Mouse (Mus musculus): ENCODE data around the gene Oas1c. TPM values are rescaled to one million over a fixed set of nuclear protein-coding genes. Genes with fewer than 3 reads are reported as not detected.

Oas1c gene
- polyA plus RNA-seq, 1 experiment from 2014 or later: 0.41 TPM

GRCm38 (mm10) chr5:120833335-120834280 lies 21.3 kb upstream of the Oas1c start:
- DNase-seq (ENCODE audit: low spot score): no peak
- Histone ChIP-seq H3K27me3 (ENCODE audit: control insufficient read depth, insufficient read depth, low read length) (peaks cover 4% of the 10 kb centered on the region), H3K27ac (replicated peaks; ENCODE audit: low read depth, low read length) (no peak overlapping the region), H3K9ac (ENCODE audit: low read length) (no peak overlapping the region), H3K4me3 (ENCODE audit: low read depth, low read length) (no peak overlapping the region), H3K9me3 (ENCODE audit: control insufficient read depth, low read length) (no peaks in the 10 kb centered on the region), H3K4me2 (ENCODE audit: low read depth, severe bottlenecking) (no peak overlapping the region), H3K36me3 (ENCODE audit: control insufficient read depth, insufficient read depth, low read length) (no peaks in the 10 kb centered on the region), H3K4me1 (ENCODE audit: control insufficient read depth, insufficient read depth, low read length) (no peaks in the 10 kb centered on the region)
- ATAC-seq (ENCODE audit: insufficient number of reproducible peaks, low FRiP score, low TSS enrichment, low read depth): no peak
- WGBS: 13% methylated on average over 17 of the region's 17 CpGs

- Histone ChIP-seq H3K27ac (replicated peaks; ENCODE audit: low read depth, low read length) (no peak overlapping the region), H3K9me3 (ENCODE audit: control insufficient read depth, low read length) (no peaks in the 10 kb centered on the region), H3K4me1 (ENCODE audit: control insufficient read depth, insufficient read depth, low read length) (no peaks in the 10 kb centered on the region), H3K4me3 (ENCODE audit: low read depth, low read length) (no peak overlapping the region), H3K27me3 (ENCODE audit: control insufficient read depth, insufficient read depth, low read length) (peaks cover 4% of the 10 kb centered on the region), H3K9ac (ENCODE audit: low read length) (no peak overlapping the region), H3K36me3 (ENCODE audit: control insufficient read depth, insufficient read depth, low read length) (no peaks in the 10 kb centered on the region), H3K4me2 (ENCODE audit: low read depth, severe bottlenecking) (no peak overlapping the region)
- WGBS: 83% methylated on average over 4 of the region's 4 CpGs
- ATAC-seq (ENCODE audit: insufficient number of reproducible peaks, low FRiP score, low TSS enrichment, low read depth) (no peak), DNase-seq (ENCODE audit: low spot score) (no peak)
Measured at GRCm38 (mm10) chr5:120831031-120831430, 18.7 kb upstream of the Oas1c start.

GRCm38 (mm10) chr5:120818999-120819398 lies 6.7 kb upstream of the Oas1c start:
- H3K4me2 ChIP-seq (ENCODE audit: low read depth, severe bottlenecking): no peak overlapping the region
- H3K9me3 ChIP-seq (ENCODE audit: control insufficient read depth, low read length): no peaks in the 10 kb centered on the region
- DNase-seq (ENCODE audit: low spot score): no peak
- no peaks in the 10 kb centered on the region for H3K36me3 ChIP-seq (ENCODE audit: control insufficient read depth, insufficient read depth, low read length)
- no peak for ATAC-seq (ENCODE audit: insufficient number of reproducible peaks, low FRiP score, low TSS enrichment, low read depth)
- H3K4me3 ChIP-seq (ENCODE audit: low read depth, low read length): no peak overlapping the region
- no peaks in the 10 kb centered on the region for H3K27me3 ChIP-seq (ENCODE audit: control insufficient read depth, insufficient read depth, low read length)
- no peak overlapping the region for H3K9ac ChIP-seq (ENCODE audit: low read length)
- H3K4me1 ChIP-seq (ENCODE audit: control insufficient read depth, insufficient read depth, low read length): no peaks in the 10 kb centered on the region
- H3K27ac ChIP-seq (replicated peaks; ENCODE audit: low read depth, low read length): no peak overlapping the region

DNA sequence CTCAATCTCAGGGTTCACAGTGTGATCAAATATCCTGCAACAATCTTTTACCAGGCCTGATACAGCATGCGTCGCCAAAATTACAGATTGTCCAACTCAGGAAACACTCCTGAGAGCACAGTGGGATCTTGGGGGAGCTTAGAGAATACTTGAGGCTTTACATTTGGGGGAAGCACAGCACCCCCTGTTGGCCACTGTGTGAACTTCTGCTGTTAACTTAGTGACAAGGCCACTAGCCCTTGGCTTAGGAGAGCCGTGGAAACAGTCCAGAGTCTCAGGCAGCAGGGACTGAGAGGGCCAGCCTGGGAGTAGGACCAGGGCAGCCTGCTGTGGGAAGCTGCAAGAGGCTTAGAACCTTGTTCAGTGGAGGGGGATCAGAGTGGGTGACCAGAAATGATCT lies 3.6 kb upstream of the Oas1c start:
- WGBS: 61% methylated on average over 3 of the region's 3 CpGs
- ATAC-seq (ENCODE audit: insufficient number of reproducible peaks, low FRiP score, low TSS enrichment, low read depth): no peak
- 0 out of 2 replicates have a peak, but pooled peaks cover 3% of the 10 kb centered on the region for H3K4me1 ChIP-seq (ENCODE audit: control insufficient read depth, insufficient read depth, low read length)
- H3K9me3 ChIP-seq (ENCODE audit: control insufficient read depth, low read length): no peaks in the 10 kb centered on the region
- no peaks in the 10 kb centered on the region for H3K36me3 ChIP-seq (ENCODE audit: control insufficient read depth, insufficient read depth, low read length)
- H3K4me3 ChIP-seq (ENCODE audit: low read depth, low read length): no peak overlapping the region
- no peaks in the 10 kb centered on the region for H3K27me3 ChIP-seq (ENCODE audit: control insufficient read depth, insufficient read depth, low read length)
- peak; percentile 46 for DNase-seq (ENCODE audit: low spot score)
- no peak overlapping the region for H3K9ac ChIP-seq (ENCODE audit: low read length)
- H3K27ac ChIP-seq (replicated peaks; ENCODE audit: low read depth, low read length): no peak overlapping the region
- no peak overlapping the region for H3K4me2 ChIP-seq (ENCODE audit: low read depth, severe bottlenecking)

GRCm38 (mm10) chr5:120813023-120813422 lies 709 bp upstream of the Oas1c start:
- H3K9ac ChIP-seq (ENCODE audit: low read length): no peak overlapping the region
- no peak overlapping the region; the same call in 1 of the 2 replicates for H3K4me2 ChIP-seq (ENCODE audit: low read depth, severe bottlenecking)
- no peak for ATAC-seq (ENCODE audit: insufficient number of reproducible peaks, low FRiP score, low TSS enrichment, low read depth)

GRCm38 (mm10) chr5:120809171-120809570 lies 3.1 kb downstream of the Oas1c start:
- Histone ChIP-seq H3K4me1 (ENCODE audit: control insufficient read depth, insufficient read depth, low read length) (0 out of 2 replicates have a peak, but pooled peaks cover 3% of the 10 kb centered on the region), H3K9me3 (ENCODE audit: control insufficient read depth, low read length) (no peaks in the 10 kb centered on the region), H3K36me3 (ENCODE audit: control insufficient read depth, insufficient read depth, low read length) (no peaks in the 10 kb centered on the region), H3K4me2 (ENCODE audit: low read depth, severe bottlenecking) (no peak overlapping the region), H3K9ac (ENCODE audit: low read length) (no peak overlapping the region), H3K27ac (replicated peaks; ENCODE audit: low read depth, low read length) (no peak overlapping the region), H3K27me3 (ENCODE audit: control insufficient read depth, insufficient read depth, low read length) (no peaks in the 10 kb centered on the region), H3K4me3 (ENCODE audit: low read depth, low read length) (no peak overlapping the region)
- DNase-seq (ENCODE audit: low spot score) (no peak), ATAC-seq (ENCODE audit: insufficient number of reproducible peaks, low FRiP score, low TSS enrichment, low read depth) (no peak)
- WGBS: 43% methylated on average over 6 of the region's 6 CpGs

More at GRCm38 (mm10) chr5:120813023-120813422, 709 bp upstream of the Oas1c start:
- Histone ChIP-seq H3K27ac (replicated peaks; ENCODE audit: low read depth, low read length) (no peak overlapping the region), H3K4me3 (ENCODE audit: low read depth, low read length) (no peak overlapping the region), H3K36me3 (ENCODE audit: control insufficient read depth, insufficient read depth, low read length) (no peaks in the 10 kb centered on the region), H3K9me3 (ENCODE audit: control insufficient read depth, low read length) (no peaks in the 10 kb centered on the region), H3K4me1 (ENCODE audit: control insufficient read depth, insufficient read depth, low read length) (0 out of 2 replicates have a peak, but pooled peaks cover 3% of the 10 kb centered on the region), H3K27me3 (ENCODE audit: control insufficient read depth, insufficient read depth, low read length) (no peaks in the 10 kb centered on the region)
- DNase-seq (ENCODE audit: low spot score): no peak
- 82% methylated on average over 6 of the region's 6 CpGs for WGBS

DNA sequence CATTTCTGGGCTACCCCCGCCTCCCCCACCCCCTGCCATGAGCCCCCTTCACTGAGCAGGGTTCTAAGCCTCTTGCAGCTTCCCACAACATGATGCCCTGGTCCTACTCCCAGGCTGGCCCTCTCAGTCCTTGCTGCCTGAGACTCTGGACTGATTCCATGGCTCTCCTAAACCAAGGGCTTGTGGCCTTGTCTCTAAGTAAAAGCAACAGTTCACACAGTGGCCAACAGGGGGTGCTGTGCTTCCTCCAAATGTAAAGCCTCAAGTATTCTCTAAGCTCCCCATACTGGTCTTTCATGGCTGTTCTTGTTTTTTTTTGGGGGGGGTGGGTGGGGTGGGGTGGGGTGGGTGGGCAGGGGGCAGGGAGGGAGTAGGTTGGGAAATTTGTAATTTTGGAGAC lies 5.9 kb downstream of the Oas1c start:
- Histone ChIP-seq H3K27ac (replicated peaks; ENCODE audit: low read depth, low read length) (no peak overlapping the region), H3K4me2 (ENCODE audit: low read depth, severe bottlenecking) (no peak overlapping the region), H3K27me3 (ENCODE audit: control insufficient read depth, insufficient read depth, low read length) (no peaks in the 10 kb centered on the region), H3K9me3 (ENCODE audit: control insufficient read depth, low read length) (no peaks in the 10 kb centered on the region), H3K4me3 (ENCODE audit: low read depth, low read length) (no peak overlapping the region), H3K36me3 (ENCODE audit: control insufficient read depth, insufficient read depth, low read length) (no peaks in the 10 kb centered on the region), H3K4me1 (ENCODE audit: control insufficient read depth, insufficient read depth, low read length) (no peaks in the 10 kb centered on the region), H3K9ac (ENCODE audit: low read length) (no peak overlapping the region)
- peak; percentile 77 for DNase-seq (ENCODE audit: low spot score)
- no peak for ATAC-seq (ENCODE audit: insufficient number of reproducible peaks, low FRiP score, low TSS enrichment, low read depth)
- 82% methylated on average over 1 of the region's 1 CpGs for WGBS

DNA sequence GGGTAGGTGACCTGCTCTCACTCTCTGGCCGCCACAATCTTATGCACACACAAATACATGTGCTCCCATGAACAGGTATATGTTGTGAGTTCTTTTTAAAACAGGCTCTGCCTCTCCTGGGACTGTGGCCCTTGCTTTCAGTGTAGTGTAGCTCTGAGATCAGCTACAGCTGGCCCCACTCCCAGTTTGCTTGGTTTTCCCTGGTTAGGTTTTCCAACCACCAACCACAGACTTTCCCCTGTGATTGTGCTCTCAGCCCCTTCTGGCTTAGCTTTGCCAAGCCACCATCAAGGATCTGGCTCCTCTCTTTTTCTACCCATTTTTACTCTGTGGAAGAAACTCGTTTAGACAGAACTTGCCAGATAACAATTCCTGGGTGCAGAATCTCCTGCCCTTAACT lies 8.7 kb downstream of the Oas1c start:
- H3K36me3 ChIP-seq (ENCODE audit: control insufficient read depth, insufficient read depth, low read length): no peaks in the 10 kb centered on the region
- WGBS: 76% methylated on average over 2 of the region's 2 CpGs
- no peak overlapping the region for H3K4me3 ChIP-seq (ENCODE audit: low read depth, low read length)
- H3K27ac ChIP-seq (replicated peaks; ENCODE audit: low read depth, low read length): no peak overlapping the region
- no peak for DNase-seq (ENCODE audit: low spot score)
- H3K9ac ChIP-seq (ENCODE audit: low read length): no peak overlapping the region
- H3K4me2 ChIP-seq (ENCODE audit: low read depth, severe bottlenecking): no peak overlapping the region
- ATAC-seq (ENCODE audit: insufficient number of reproducible peaks, low FRiP score, low TSS enrichment, low read depth): no peak
- H3K9me3 ChIP-seq (ENCODE audit: control insufficient read depth, low read length): no peaks in the 10 kb centered on the region
- no peaks in the 10 kb centered on the region for H3K4me1 ChIP-seq (ENCODE audit: control insufficient read depth, insufficient read depth, low read length)
- H3K27me3 ChIP-seq (ENCODE audit: control insufficient read depth, insufficient read depth, low read length): no peaks in the 10 kb centered on the region
